Mouse (Mus musculus) R1 (cell line): Measurements from ENCODE around the gene Vmn1r85.
A peak's percentile ranks its signal among the peaks of the same experiment; 100 is the strongest.

ENCODE experiments used
- DNase-seq: peaks from one replicate; pipeline ENCODE4 v3.0.0-alpha.2; 2018; ENCODE audit warnings: low read depth, low spot score

Gene Vmn1r85

GRCm38 (mm10) chr7:13095073-13095472 is at the start of gene Vmn1r85:
Gene Vmn1r85, minus strand, starts transcription at chr7:13095173.
- no peak for DNase-seq

- DNase-seq: no peak
These were observed 45.1 kb upstream of the Vmn1r85 start, which contains the start of gene Vmn1r87 for GRCm38 (mm10) chr7:13140057-13140456. Gene Vmn1r87, minus strand, starts transcription at chr7:13140157.

DNA sequence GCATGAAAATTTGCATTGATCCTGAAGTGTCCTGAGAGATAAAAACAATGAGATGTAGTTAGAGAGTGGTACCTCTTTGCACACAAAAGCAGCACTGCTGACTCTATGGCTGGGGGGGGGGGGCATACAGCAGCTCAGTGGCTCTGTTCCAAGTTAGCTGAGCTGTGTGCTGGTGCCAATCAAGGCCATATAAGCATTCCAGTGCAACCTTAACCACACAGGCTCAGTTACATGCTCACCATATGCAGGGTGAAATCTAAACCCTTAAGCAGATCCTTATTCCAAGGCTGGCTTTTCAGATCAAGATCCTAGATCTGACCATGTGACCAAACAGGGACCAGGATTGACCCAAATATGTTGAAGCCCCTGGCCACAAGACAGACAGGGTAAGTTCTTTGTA is 42.4 kb upstream of the Vmn1r85 start:
- DNase-seq: no peak

- DNase-seq: no peak
These were observed 36.9 kb upstream of the Vmn1r85 start for GRCm38 (mm10) chr7:13131856-13132255.

GRCm38 (mm10) chr7:13123554-13124153 is 28.7 kb upstream of the Vmn1r85 start:
- DNase-seq: peak; percentile 52

DNA sequence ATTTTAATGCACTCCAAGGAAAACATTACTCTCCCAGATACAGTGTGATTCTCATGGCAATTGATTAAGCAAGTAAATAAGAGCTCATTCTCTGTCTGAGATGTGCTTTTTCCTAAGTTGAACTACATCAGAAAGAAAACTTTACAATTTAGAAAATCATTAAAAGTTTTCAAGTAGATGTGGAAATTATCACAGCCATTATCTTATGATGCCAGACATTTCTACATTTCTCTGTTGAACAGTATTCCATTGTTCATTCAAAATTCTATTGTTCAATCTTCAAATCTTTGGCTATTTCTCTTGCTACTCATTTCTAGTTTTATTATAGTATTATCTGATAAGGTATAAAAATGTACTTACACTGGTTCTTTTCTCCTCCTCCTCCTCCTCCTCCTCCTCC is 24.8 kb upstream of the Vmn1r85 start, which contains the start of gene Vmn1r86:
Gene Vmn1r86, minus strand, starts transcription at position 101 of the 400 bp plus-strand sequence.
- DNase-seq: no peak

GRCm38 (mm10) chr7:13072293-13072692 is 22.7 kb downstream of the Vmn1r85 start:
- DNase-seq: peak; percentile 35

GRCm38 (mm10) chr7:13063399-13063798 is 31.6 kb downstream of the Vmn1r85 start:
- DNase-seq: peak; percentile 40

- peak; percentile 98 for DNase-seq
These were observed 35.4 kb downstream of the Vmn1r85 start for GRCm38 (mm10) chr7:13059536-13059935.

DNA sequence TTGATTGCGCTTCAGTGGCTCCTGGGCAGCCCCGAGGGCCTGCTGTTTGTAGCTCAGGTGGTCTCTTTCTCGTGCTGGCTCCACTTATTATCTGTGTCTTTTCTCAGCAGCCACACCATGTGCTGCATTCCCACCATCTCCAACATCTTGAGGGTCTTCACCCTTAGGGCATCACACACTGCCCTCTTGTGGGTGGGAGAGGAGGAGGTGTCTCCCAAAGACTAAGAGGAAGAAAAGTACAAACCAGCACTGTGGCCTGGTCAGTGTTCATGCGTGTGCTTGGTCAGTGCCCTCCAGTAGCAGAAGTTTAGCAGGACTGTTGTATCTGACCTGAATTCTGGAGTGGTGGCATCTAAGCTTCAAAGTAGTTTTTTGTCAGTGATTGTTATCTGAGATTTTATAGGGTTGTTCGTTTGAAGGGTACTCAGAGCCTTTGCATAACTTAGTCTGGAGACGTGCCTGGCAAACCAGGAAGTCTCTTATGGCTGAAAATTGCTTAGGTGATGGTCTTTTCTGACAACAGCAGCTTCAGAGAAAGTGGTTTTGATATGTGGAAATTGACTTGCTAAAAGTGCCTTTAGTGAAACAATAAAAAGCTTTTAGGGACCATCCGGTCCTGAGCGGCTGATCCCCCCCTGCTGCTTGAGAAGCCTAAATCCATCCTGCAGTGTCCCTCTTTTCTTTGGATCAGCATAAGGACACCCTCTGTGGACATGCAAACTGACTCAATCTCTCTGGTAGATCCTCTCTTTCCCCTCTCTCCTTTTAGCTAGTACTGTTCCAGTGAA is 37.9 kb downstream of the Vmn1r85 start:
- DNase-seq: peak; percentile 74

GRCm38 (mm10) chr7:13054287-13055010 is 40.5 kb downstream of the Vmn1r85 start, which contains the start of gene Mzf1:
Gene Mzf1, minus strand, starts transcription at chr7:13054764.
- peak; percentile 100 for DNase-seq

DNA sequence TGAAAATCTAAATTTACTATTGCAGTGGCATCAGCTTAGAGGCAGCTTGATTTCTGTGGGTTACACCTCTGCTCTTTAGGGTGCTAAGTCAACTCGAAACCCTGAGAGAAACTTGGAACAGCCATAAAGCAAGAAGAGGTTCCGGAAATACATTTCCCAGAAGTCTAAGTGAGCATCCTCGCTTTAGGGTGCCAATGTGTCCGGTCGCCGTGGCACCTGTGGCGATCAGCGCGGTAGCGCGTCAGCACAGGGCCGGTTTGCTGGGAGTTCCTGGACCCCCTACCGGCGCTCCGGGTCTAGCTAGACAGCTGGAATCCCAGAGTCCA is 41.0 kb downstream of the Vmn1r85 start:
- no peak for DNase-seq

DNA sequence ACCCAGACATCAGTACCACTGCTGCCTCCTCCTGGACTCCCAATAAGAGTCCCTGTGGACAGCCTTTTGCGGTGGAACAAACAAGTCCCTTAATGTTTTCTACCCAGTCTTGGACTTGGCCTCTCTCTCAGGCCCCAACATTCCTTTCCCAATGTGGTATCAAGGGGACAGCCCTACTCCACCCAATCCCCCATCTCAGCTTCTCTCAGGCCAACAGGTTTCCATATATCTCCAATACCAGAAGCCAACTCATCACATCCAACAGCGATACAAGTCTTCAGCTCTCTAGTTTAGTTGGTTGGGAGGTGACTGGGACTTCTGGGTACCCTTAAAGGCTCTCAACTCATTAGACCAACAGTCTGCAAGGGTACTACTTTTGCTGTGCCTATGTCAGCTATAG is 41.5 kb downstream of the Vmn1r85 start:
- DNase-seq: no peak

GRCm38 (mm10) chr7:13053001-13053400 is 42.0 kb downstream of the Vmn1r85 start:
- DNase-seq: no peak

DNA sequence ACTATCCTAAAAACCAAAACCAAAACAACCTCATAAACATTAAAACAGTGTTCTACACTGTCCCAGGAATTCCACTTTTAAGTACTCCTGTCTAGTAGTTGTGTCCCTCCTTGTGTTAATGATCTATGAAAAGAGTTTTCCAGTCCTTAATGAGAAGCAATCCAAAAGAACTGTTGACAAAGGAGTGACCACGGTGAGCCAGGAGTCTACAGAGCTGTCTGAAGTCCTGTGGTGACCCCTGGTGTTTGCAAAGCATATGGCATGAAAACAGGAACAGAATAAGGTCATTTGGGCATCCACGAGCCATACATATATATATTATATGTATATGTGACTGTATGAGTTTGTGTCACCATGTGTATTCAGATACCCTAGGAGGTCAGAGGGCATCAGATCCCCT is 48.9 kb downstream of the Vmn1r85 start:
- DNase-seq: peak; percentile 82

DNA sequence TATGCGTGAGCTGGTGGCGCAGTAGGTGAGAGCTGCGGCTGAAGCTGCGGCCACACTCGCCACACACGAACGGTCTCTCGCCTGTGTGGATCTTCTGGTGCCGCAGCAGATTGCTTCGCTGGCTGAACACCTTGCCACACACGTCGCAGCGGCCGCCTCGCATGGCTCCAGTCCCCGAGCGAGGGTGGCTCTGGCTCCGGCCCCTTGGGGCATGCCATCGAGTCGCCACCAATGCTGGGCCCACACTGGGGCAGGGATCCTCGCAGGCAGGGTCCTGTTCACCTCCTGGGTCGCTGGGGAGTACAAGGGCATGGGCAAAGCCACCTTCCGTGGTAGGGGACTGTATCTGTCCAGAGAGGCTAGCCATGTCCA is 50.7 kb downstream of the Vmn1r85 start:
- DNase-seq: no peak

GRCm38 (mm10) chr7:13043445-13044253 is 51.3 kb downstream of the Vmn1r85 start:
- DNase-seq: peak; percentile 76

- DNase-seq: peak; percentile 67
These were observed 51.9 kb downstream of the Vmn1r85 start for GRCm38 (mm10) chr7:13043120-13043444.

GRCm38 (mm10) chr7:13042511-13042910 is 52.5 kb downstream of the Vmn1r85 start:
- DNase-seq: no peak

DNA sequence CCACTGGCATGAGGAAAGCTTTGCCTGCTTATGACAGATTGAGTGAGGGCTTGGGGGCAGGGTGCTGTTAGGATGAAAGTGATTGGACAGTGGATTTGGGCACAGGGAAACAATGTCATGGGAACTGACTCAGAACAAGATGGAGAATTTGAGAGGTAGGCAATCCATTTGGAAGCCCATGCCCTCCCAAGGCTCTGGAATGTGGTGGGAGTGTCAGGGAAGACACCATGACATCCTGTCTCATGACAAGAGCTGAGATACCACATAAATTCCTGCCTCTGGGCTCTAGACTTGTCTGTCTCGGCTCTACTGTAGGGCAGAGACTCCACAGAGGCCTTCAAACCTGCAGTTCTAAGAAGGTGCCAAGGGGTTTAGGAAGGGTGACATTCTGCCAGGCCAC is 53.7 kb downstream of the Vmn1r85 start:
- peak; percentile 88 for DNase-seq

DNA sequence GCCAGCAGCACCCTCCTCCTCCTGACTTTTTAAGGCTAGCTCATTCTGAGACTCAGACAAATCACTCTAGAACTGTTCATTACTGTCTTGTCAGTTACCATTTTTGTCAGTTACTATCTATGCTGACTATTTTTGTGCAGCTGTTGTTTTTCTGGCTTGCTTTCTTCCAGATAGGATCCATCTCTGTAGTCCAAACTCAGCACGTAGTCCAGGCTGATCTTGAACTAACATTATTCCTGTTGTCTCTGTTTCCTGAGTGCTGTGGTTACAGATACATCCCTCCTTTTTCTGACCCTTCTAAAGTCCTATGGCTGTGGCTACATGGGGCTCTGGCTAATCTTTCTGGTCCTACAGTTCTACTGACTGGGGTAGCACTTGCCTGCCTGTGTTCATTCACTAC is 55.8 kb downstream of the Vmn1r85 start:
- no peak for DNase-seq
